Mouse (Mus musculus) E14TG2a.4 (cell line): ENCODE measurements around the gene Kit.

ENCODE experiments used
- H3K27me3 ChIP-seq: 2 replicates; pipeline ENCODE4 v1.6.1; 2014; ENCODE audit warnings: low read length, control low read depth; ENCODE audit not compliant: insufficient read depth
- H3K36me3 ChIP-seq: 2 replicates; pipeline ENCODE4 v1.6.1; 2014; ENCODE audit warnings: low read length, control low read depth; ENCODE audit not compliant: insufficient read depth
- H3K4me1 ChIP-seq: replicated peaks from 2 replicates; pipeline ENCODE4 v1.6.1; 2014; ENCODE audit warnings: low read depth, low read length, control low read depth
- H3K4me3 ChIP-seq: replicated peaks from 2 replicates; pipeline ENCODE4 v1.5.1; 2014; ENCODE audit warnings: mild to moderate bottlenecking, low read length
- H3K9me3 ChIP-seq: 2 replicates; pipeline ENCODE4 v1.6.1; 2014; ENCODE audit warnings: low read length, control low read depth
- CTCF ChIP-seq: conservative IDR thresholded peaks from 2 replicates; pipeline ENCODE4 v1.5.1; 2014; ENCODE audit warnings: low read length
- NANOG ChIP-seq: IDR thresholded peaks from 2 replicates; pipeline ENCODE4 v1.6.1; 2014; ENCODE audit warnings: borderline replicate concordance, low read length, mixed read lengths
- POU5F1 ChIP-seq: IDR thresholded peaks from 2 replicates; pipeline ENCODE4 v1.6.1; 2014; ENCODE audit warnings: low read length, borderline replicate concordance

Kit gene

DNA sequence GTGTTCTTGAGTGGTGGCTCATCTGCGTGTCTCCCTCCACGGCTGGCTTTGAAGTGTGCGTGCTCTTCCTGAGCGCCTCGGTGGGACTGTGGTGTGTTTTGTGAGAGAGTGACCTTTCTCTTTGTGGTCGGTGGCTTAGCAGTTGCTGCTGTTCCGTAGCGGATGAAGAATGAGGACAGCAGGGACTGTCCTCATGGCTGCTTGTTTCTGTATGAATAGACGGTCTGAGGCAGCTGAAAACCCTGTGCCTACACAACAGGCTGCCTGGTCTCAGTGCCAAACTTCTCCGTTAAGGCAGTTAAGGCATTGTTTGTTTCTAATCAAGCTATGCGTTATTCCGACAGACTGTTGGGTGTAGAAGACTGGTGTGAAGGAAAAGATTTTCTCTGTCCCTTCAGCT is 87.8 kb downstream of the Kit start:
- Histone ChIP-seq H3K36me3 (0 out of 2 replicates have a peak, but pooled peaks cover 3% of the 10 kb centered on the region), H3K27me3 (no peaks in the 10 kb centered on the region), H3K9me3 (no peaks in the 10 kb centered on the region), H3K4me1 (0 out of 2 replicates have a peak, but pooled peaks cover 7% of the 10 kb centered on the region), H3K4me3 (no peak overlapping the region)
- TF ChIP-seq NANOG (no peak), POU5F1 (no peak), CTCF (no peak)

DNA sequence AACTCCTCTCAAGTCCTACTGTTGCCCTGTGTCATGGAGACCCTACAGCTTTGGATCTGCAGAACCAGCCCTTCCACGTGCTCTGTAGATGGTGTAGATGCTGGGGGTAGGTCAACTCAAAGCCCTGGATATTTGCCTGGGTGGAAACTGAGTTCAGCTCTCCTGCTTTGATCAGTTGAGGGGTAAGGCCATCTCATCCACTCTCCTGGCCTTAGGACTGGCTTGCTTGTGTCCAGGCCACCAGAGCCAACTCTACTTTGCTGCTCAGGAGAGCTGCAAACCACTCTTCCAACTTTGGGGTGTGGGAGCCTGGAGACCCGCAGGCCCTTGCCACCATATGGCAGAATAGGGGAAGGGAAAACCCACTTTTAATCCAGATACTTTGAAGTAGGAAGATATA is 89.1 kb downstream of the Kit start:
- Histone ChIP-seq H3K4me3 (no peak overlapping the region), H3K4me1 (peaks cover 14% of the 10 kb centered on the region; the same call in 1 of the 2 replicates), H3K36me3 (no peaks in the 10 kb centered on the region), H3K9me3 (no peaks in the 10 kb centered on the region), H3K27me3 (no peaks in the 10 kb centered on the region)
- TF ChIP-seq NANOG (no peak), CTCF (no peak), POU5F1 (no peak)

DNA sequence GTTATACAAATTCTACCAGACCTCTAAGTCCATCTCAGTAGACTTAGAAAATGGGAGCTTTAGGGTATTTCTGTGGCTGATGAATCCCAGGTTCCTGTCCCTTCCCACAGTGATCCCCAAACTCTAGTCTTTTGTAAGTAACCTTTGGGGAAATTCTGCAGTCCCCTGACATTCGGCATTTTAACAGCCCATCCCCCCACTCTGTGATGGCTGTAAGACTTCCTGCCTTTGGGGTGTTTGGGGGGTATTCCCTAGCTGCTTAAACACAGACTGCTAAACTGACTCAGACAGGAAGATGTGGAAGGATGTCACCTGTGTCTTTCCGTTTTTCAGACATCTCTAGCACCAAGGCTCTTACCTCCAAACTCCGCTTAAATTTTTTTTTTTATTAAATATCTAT is 92.4 kb downstream of the Kit start:
- Histone ChIP-seq H3K36me3 (no peaks in the 10 kb centered on the region), H3K27me3 (no peaks in the 10 kb centered on the region), H3K9me3 (no peaks in the 10 kb centered on the region), H3K4me3 (no peak overlapping the region), H3K4me1 (peaks cover 23% of the 10 kb centered on the region)
- no peak for TF ChIP-seq POU5F1
- TF ChIP-seq CTCF: no peak
- TF ChIP-seq NANOG: no peak

DNA sequence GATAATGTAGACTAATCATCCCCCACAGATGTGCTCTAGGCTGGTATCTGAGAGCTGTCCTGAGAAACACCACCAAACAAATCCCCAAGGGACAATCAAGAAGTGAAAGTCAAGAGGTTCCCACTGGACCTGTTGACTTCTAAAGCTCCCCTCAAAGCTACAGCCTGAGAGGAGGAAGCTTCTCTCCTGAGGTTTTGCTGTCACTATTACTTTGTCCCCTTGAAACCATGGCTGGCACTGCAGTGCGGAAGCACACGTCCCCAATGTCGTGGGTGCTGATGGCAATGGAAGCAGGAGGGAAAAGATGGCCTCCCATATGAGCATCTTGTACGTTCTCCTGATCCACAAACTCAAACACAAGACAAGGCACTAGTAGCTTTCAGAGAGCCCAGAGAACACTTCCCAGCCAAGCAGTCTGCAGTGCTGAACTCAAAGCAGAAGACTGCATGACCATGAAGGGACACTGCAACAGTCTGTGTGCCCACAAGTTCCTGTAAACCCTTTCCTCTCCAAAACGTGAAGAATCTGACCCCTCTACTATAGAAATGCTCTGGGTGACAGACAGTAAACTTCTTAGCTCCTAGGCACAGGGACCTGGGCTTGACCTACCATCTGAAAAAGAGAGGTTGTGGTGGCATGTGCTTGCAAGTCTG is 96.5 kb downstream of the Kit start:
- Histone ChIP-seq H3K4me3 (no peak overlapping the region), H3K9me3 (no peaks in the 10 kb centered on the region), H3K36me3 (no peaks in the 10 kb centered on the region), H3K4me1 (peaks cover 23% of the 10 kb centered on the region), H3K27me3 (no peaks in the 10 kb centered on the region)
- TF ChIP-seq NANOG (no peak), POU5F1 (no peak), CTCF (no peak)

DNA sequence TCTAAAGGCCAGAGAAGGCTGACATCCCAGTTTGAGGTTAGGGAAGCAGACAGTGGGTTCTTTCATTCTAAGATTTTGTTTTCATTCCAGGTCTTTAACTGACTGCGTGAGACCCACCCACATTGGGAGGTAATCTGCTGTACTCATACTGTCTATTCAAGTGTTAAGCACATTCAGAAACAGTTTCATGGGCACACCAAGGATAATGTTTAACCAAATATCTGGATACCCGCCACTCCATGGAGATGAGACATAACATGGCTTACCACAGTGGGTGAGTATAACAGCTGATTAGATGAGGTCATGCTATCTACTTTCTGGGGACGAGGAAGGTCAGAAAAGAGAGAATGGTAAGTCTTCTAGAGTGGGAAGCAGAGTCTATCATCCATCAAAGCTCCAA is 101.3 kb downstream of the Kit start:
- Histone ChIP-seq H3K4me3 (no peak overlapping the region), H3K9me3 (no peaks in the 10 kb centered on the region), H3K27me3 (no peaks in the 10 kb centered on the region), H3K4me1 (no peaks in the 10 kb centered on the region), H3K36me3 (no peaks in the 10 kb centered on the region)
- no peak for TF ChIP-seq NANOG
- no peak for TF ChIP-seq POU5F1
- no peak for TF ChIP-seq CTCF

DNA sequence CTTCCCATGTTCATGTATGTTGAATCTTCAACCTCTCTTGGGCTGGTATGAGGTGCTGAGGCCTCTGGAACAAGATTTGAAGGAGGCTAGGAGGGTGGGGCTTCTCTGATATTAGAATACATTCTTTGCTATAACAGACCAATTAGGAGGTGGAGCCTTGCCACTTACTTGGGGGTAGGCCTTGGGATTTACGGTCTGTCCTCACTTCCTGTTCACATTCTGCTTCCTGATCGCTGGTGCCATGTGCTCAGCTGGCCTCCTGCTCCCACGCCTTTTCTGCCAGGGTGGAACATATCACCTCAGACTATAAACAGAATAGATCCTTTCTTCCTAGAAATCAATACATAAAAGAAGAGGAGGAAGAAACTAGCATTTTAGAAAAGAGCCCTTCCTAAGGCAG is 105.2 kb downstream of the Kit start:
- Histone ChIP-seq H3K9me3 (peaks cover 5% of the 10 kb centered on the region; the same call in 1 of the 2 replicates), H3K4me1 (no peaks in the 10 kb centered on the region), H3K27me3 (no peaks in the 10 kb centered on the region), H3K4me3 (no peak overlapping the region), H3K36me3 (no peaks in the 10 kb centered on the region)
- TF ChIP-seq CTCF (no peak), NANOG (no peak), POU5F1 (no peak)

DNA sequence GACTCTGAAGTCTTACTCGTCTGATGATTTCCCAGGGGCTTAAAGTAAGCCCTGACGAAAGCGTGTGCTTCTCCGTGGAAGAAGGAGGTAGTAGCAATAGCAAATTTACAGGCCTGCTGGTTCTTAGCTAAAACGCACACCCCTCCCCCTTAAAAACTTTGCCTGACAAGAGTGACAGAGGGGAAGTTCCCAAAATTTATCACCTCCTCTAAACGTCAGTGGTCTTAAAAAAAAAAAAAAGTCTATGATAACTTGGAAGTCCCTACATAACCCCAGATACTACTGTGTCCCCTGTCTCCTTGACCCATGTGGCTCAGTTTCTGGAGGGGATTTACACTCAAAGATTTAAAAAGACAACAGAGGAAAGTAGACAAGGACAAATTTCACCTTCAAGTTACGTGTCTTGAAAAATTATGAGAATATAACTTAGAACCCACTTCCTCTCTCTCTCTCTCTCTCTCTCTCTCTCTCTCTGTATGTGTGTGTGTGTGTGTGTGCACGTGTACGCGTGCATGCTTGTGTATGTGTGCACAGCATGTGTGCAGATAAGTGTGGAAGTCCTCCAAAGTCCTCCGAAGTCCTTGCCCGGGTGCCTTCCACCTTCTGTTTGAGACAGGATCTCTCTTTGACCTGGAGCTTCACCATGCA is 120.6 kb downstream of the Kit start:
- TF ChIP-seq POU5F1: no peak
- no peak for TF ChIP-seq NANOG
- no peak for TF ChIP-seq CTCF

DNA sequence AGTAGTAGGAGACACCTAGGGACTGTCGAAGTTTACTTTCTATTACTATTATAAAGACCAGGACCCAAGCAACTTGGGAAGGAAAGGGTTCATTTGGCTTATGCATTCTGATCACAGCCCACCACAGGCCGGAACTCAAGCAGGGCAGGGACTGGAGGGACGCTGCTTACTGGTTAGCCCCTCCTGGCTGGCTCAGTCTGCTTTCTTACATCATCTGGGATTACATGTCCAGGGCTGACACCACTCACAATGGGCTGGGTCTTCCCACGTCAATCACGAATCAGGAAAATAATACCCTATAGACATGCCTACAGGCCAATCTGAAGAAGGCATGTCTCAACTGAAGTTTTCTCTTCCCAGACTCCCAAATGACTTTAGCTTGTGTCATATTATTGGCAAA is 122.2 kb downstream of the Kit start:
- no peak for TF ChIP-seq CTCF
- H3K9me3 ChIP-seq: peaks cover 26% of the 10 kb centered on the region

More for the DNA sequence above, 120.6 kb downstream of the Kit start:
- no peaks in the 10 kb centered on the region for H3K36me3 ChIP-seq
- peaks cover 2% of the 10 kb centered on the region; the same call in 1 of the 2 replicates for H3K27me3 ChIP-seq
- peaks cover 20% of the 10 kb centered on the region for H3K9me3 ChIP-seq
- H3K4me3 ChIP-seq: no peak overlapping the region
- H3K4me1 ChIP-seq: no peaks in the 10 kb centered on the region

DNA sequence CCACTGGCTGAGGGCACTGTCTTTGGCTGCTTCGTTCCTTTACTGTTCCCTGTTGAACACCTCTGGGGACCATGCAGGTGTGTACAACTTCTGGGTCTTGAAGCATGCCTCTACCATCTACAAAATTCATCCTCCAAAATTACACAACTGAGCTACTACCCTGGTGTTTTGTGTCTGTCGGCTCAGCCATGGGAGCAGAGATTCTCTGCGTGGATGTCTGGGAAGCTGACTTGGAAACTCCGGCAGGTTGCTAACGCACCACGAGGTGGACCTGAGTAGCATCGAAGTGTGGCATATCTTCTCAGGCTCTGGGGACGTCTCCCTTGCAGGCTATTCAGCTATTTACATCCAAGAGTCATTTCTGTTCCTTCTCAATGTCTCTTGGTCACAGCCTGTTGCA is 123.8 kb downstream of the Kit start:
- H3K27me3 ChIP-seq: no peaks in the 10 kb centered on the region
- TF ChIP-seq POU5F1: no peak
- TF ChIP-seq NANOG: no peak
- TF ChIP-seq CTCF: no peak
- no peaks in the 10 kb centered on the region for H3K36me3 ChIP-seq
- H3K4me1 ChIP-seq: no peaks in the 10 kb centered on the region
- no peak overlapping the region for H3K4me3 ChIP-seq
- peaks cover 33% of the 10 kb centered on the region for H3K9me3 ChIP-seq

More for the DNA sequence above, 122.2 kb downstream of the Kit start:
- H3K27me3 ChIP-seq: peaks cover under 1% of the 10 kb centered on the region; the same call in 1 of the 2 replicates
- H3K4me3 ChIP-seq: no peak overlapping the region
- no peaks in the 10 kb centered on the region for H3K4me1 ChIP-seq
- no peaks in the 10 kb centered on the region for H3K36me3 ChIP-seq
